Mouse (Mus musculus): ENCODE data around the gene Cacna1c.

Cacna1c gene

DNA sequence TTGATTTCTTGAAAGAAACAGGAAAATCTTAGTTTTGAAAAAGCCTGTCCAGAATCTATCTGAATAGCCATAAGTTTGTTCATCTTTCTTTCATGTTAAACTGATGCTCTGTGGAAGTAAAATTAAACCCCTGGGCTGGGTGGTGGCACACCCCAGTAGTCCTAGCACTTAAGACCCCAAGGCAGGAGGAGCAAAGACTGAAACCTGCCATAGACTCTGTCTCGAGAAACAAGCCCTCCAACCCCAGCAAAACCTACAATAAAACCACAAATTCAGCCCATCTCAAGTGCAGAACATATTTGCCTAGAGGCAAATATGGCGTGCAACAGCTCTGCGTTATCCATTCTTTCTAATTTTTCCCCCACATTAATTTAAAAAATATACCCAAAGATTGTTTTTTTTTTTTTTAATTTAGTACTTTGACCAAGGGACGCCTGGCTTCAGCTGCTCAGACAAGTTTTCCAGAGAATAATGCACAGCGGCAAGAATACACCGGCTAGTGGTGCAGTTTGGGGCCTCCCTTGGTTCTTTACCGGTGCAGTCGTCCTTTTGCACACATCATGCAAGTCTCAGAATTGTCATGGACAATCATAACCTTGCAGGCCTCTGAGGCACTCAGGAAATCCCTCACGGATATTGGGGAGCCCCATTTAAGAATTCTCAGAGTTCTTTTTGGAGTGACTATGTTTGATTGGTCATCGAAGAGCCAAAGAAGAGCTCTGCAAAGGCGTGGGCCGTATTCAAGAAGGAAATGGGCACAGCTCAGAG is 21.7 kb downstream of the Cacna1c start:
- in situ Hi-C loops (cut with MboI; ENCODE audit: low sequenced_read_pairs): no loop called here

DNA sequence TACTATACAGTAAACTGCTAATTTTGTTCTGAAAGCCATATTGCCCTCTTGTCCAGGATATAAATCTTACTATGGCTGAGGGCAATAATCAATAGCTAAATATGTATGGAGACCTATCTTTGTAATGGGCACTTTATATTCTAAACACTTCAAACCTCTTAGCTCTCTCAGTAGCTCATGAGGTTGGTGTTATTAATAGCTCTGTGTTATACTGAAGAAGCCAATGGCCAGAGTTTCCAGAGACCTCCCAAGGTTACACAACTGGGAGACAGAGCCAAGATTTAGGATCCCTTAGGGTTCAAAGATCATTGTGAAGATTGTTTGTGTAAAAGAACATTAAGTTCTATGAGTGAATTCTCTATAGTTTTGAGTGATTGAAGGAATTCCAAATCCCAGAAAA is 30.5 kb downstream of the Cacna1c start:
- in situ Hi-C loops (cut with MboI; ENCODE audit: low sequenced_read_pairs): no loop called here

DNA sequence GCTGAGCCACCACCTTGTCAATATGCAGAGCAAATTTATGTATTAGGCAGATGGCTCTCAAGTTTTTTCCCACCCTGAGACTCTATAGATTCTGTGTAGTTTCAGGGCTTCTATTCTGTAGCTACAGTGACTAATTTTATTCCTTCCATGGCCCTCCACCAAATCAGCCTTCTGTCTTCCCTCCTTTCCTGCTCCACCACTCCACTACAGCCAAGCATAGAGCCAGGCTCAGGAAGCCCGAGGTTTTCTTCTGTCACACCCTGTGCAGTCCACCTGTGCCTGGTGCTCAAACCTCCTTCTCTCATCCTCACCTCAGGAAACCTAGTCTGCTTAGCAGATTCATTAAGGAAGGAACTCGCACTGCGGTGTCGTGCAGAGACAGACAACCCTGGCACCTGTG is 51.1 kb downstream of the Cacna1c start:
- in situ Hi-C loops (cut with MboI; ENCODE audit: low sequenced_read_pairs): no loop called here

DNA sequence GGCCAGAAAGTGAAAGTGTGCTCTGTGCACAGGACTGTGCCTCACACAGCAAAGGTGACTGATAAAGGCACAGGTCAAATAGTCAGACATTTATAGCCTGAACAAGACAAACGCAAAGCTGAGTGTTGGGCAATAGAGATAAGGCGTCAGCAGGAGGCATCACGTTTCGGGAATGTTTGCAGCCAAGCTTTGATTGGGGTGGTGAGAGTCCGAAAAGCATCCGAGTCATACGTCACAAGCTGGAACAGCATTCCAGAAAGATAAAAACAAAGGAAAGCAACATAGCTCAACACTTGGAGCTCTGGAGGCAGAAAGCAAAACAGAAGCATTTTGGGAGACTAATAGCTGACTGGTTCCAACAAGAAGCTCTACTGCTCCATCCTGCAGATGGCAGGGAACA is 56.7 kb downstream of the Cacna1c start:
- in situ Hi-C loops (cut with MboI; ENCODE audit: low sequenced_read_pairs): no loop called here

DNA sequence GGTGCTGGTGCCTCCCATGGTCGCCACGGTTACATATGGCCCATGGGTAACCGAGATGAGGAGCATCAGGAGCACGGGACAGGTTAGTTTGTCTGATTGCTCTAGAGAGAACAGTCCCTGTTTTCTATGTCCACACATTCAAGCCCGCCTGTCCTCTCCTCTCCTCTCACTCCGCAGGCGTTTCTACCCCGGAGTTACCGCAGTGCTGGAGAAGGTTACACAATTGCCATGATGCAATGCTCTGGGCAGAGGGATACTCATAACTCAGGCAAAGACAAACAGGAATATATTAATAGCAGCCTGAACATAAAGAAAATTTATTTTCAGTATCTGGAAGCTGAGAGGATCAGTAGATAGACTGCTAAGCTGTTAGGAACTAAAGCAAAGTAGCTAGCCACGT is 58.5 kb downstream of the Cacna1c start:
- in situ Hi-C loops (cut with MboI; ENCODE audit: low sequenced_read_pairs): no loop called here

DNA sequence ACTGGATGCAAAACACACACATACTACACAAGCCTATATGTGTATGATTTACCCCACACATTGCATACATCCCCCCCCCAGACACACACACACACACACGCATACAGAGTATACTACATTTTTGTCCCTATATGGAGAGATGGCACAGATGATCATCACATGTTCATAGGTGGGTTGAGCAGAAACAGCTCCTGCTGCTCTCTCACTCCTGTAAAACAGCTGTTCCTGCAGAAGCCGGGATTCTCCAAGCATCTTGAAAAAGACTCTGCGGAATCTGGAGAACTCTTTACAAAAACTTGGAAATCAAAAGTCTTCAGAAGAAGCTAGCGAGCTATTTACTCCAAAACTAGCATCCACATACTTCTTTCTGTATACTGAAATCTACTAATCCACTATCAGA is 63.4 kb downstream of the Cacna1c start:
- in situ Hi-C loops (cut with MboI; ENCODE audit: low sequenced_read_pairs): no loop called here

DNA sequence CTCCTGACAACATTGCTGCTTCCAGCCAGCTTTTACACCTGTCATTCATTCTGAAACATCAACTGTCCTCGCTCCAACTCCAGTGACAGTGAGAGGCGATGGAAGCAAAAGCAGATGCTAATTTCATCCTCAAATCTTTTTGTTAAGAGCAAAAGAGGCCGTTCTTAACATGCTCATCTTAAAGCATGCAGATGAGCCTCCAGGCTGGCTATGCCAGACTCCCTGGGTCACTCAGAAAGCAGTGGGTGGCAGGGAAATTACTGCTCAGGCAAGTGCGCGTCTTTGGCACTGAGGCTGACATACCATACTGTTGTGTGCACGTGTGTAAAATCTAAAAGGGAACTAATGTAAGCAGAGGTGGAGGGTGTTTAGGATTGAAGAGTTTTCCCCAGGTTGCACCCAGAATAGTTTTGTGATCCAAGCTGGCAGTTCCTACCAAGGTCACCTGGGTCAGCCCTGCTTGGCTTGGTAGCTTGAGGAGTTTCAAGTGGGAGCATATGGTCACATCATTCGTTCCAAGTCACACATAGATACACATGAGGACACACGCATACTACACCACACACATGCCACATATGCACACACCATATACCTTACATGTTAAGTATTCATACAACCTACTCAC is 64.0 kb downstream of the Cacna1c start:
- in situ Hi-C loops (cut with MboI; ENCODE audit: low sequenced_read_pairs): no loop called here

DNA sequence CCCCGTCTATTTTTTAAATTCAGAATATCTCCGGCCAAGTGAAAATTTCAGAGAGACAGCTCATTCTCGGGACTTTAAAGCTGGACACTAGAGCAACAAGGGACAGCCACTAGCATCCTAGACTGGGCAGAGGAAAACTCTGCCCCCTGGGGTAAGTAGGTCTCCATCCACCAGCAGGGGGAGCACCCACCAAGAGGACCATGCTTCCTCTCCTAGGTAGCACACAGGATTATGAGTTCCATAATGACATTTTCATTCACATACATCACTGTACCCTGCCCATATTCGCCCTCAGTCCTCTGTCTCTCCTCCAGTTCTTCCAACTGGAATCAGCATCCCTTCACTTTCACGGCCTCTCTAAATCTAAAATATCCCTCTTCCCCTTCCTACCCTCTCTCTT is 66.6 kb downstream of the Cacna1c start:
- in situ Hi-C loops (cut with MboI; ENCODE audit: low sequenced_read_pairs): no loop called here

DNA sequence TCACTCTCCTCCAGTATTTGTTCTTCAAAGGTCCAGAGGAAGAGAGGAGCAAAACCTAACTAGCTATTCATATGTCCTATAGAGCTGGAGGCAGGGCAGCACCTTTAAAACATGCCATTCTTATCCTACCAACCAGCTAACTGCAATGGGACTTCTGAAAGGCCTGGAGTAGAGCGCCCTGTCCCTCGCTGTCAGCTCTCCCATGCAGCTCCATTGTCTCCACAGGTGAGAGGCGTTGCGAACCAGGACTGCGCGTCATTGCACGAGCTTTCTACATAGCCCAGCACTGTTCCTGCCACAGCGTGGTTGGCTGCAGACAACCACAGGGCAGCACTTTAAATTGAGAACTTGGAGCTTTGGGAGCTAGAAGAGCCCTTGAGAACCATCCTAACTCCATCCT is 67.7 kb downstream of the Cacna1c start:
- in situ Hi-C loops (cut with MboI; ENCODE audit: low sequenced_read_pairs): no loop called here

DNA sequence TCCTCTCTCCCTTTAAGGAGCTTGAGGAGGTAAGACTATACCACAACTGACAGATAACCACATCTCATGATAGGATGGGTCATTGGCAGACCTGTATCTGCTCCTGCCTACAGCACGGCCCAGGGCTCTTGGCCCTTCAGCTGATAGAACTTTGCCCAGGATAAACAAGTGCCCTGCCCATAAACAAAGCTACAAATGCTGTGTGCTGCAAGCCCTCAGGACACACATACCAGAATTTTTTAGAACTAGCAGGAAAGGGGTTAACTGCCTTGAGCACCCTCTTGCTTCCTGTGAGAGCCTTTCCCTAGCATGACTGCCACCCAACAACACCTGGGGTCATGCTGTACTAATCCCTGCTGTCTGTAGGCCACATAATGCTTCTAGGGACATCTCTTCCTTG is 68.1 kb downstream of the Cacna1c start:
- in situ Hi-C loops (cut with MboI; ENCODE audit: low sequenced_read_pairs): no loop called here

DNA sequence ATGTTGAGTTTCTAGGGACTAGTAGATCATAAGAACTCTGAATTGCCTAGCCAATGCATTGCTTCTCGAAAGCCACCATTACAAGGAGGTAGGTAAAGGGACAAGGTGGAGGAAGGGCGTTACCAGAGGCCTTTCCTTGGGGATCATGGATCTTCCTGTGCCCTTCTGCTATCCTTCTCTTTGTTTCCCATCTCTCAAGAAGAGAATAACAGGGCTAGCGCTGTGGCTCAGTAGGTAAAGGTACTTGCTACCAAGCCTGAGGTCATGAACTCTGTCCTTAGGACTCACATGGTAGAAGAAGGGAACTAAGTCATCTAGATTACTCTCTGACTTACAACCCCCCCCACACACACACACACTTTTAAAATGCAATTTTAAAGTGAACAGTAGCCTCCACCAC is 69.2 kb downstream of the Cacna1c start:
- in situ Hi-C loops (cut with MboI; ENCODE audit: low sequenced_read_pairs): no loop called here

DNA sequence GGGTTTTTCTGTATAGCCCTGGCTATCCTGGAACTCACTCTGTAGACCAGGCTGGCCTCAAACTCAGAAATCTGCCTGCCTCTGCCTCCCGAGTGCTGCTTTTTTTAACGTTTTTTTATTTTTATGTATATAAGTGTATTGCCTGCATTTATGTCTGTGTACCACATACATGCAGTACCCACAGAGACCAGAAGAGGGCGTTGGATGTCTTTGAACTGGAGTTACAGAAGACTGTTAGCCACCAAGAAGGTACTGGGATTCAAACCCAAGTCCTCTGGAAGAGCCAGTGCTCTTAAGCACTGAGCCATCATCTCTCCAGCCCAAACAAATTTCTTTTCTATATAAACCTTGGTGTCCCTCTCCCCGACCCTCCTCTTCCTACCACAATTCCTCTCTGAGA is 77.8 kb downstream of the Cacna1c start:
- in situ Hi-C loops (cut with MboI; ENCODE audit: low sequenced_read_pairs): no loop called here

DNA sequence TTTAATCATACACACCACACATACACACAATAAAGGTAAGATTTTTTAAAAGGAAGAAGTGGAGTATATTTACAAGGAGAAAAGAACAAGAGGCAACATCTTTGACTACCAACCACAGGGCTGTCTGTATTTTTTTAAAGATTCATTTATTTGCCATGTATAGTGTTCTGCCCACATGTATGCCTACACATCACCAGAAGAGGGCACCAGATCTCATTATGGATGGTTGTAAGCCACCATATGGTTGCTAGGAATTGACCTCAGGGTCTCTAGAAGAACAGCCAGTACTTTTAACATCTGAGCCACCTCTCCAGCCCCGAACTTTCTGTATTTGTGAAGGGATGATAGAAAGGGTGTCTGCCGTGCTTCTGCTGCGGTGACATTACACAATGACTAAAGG is 79.9 kb downstream of the Cacna1c start:
- in situ Hi-C loops (cut with MboI; ENCODE audit: low sequenced_read_pairs): no loop called here

DNA sequence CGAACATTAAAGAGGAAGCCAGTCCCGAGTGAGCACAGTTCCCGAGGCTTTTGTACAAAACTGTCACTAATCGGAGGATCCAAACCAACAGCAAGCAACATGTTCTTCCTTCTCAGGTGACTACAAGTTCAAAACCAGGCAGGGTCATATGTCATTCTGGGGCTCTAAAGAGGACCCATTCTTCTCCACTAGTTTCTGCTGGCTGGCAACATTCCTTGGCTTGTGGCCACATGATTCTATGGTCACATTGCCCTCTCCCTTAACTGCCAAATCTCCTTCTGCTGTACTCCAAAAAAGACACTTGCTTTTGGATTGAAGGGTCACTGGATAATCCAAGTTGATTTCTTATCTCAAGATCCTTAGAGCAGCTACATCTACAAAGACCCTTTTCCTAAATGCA is 82.9 kb downstream of the Cacna1c start:
- in situ Hi-C loops (cut with MboI; ENCODE audit: low sequenced_read_pairs): no loop called here

DNA sequence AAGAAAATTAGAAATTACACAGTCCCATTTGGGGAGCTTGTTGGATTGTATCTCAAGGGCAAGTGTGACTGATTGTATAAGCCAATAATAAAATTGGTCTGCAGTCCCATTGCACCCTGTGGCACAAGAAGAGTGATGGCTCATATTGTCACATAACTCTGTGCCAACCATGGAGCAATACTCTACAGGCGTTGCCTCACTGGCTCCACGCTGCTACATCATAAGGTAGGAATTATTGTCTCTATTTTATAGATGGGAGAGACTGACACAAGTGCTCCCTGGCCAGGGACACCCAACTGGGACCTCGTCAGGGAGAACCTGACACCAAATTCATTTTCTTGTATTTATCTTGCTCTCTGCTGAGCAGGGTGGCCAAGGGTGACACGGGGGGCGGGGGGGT is 85.8 kb downstream of the Cacna1c start:
- in situ Hi-C loops (cut with MboI; ENCODE audit: low sequenced_read_pairs): no loop called here

DNA sequence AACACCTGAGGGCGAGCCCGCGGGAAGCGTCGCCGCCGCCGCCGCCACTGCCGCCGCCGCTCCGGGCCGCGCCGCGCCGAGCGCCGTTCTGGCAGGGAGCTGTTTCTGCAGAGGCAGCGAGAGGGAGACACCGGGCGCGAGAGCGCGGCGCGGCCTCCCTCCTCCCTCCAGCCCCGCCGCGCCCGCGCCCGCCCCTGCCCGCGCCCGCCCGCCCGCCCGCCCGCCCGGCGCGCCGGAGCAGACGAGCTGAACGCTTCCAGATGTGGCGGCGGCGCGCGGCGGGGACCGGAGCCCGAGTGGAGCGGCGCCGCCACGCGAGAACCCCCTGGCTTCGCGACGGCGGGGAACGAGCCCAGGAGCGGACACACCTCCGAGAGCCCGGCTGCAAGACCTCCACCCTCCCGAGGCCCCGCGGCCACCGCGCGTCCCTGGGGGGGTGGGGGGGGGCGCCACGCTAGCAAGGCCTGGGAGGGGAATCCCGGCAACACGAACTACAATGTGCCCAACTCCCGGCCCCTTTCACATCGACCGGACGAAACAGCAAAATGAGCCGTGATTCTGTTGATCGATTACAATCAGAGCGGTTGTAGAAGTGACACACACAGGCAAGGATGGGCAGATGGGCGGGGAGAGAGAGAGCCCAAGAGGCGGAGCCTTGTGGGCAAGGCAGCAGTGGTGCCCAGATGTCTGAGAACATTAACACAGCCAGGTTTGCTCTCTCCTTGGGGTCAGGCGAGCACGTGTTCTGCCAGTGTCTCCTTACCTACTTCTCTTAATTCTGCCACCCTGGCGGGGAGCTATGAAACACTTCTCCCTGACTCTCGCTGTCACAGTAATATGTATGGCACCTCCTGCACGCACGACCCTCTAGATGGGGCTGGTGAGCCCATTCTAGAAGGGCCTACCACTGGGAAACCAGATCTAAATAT is 87.5 kb downstream of the Cacna1c start:
- in situ Hi-C loops (cut with MboI; ENCODE audit: low sequenced_read_pairs): no loop called here

DNA sequence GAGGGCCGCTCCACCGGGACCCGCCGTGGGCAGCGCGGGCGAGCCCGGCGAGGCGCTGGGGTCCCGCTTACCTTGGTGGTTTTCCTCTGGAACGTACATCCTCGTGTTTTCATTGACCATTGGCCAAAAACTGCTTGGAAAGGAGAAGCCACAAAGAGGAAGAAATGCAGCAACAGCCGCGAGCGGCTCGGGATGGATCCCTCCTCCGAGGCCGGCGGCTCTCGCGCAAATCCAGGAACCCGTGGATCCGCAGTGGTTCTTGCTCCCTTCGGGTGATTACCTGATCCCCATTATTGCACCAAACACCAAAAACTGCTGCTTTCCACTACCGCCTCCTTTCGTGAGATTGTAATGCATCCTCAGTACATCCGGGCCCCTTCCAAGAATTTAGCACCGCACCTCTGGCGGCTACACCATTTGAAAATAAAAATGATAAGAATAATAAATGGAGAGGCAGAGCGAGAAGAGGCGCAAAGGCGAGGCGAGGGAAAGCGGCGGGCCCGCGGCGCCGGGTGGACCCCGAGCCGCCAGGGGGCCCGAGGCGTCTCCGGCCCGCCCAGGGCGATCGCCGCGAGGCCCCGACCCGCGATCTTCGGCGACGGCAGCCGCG is 88.3 kb downstream of the Cacna1c start:
- in situ Hi-C loops (cut with MboI; ENCODE audit: low sequenced_read_pairs): no loop called here

DNA sequence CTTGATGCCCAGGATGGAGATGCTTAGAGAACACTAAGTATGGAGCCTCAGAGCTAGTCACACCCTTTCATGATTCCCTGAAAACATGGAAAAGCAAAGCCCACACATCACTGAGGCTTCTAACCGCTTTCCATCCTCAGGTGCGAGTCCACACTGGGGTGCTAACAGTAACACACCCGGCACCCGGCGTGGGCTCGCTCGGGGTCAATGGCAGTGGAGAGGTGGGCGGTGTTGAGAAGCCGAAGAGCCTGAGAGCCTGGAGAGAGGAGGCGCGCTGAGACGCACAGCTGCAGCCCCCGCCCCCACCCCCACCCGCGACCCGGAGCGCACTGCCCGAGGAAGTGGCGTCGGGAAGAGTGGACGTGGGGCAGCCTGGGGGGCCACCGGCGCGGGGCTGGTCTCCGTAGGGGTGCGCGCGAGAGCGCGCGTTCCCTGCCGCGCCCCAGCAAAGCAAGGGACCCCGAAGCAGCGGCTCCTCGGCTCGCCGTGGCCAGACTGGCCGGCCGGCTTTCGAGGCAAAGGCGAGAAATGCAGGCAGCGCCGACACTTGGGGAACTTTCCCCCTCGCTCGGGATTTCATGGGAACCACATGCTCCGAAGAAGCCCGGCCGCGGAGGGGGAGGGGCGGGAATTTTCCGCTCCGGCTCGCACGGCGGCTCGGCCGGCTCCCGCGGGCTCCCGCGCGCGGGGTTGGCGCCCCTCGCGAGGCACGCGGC is 88.9 kb downstream of the Cacna1c start:
- in situ Hi-C loops (cut with MboI; ENCODE audit: low sequenced_read_pairs): no loop called here

DNA sequence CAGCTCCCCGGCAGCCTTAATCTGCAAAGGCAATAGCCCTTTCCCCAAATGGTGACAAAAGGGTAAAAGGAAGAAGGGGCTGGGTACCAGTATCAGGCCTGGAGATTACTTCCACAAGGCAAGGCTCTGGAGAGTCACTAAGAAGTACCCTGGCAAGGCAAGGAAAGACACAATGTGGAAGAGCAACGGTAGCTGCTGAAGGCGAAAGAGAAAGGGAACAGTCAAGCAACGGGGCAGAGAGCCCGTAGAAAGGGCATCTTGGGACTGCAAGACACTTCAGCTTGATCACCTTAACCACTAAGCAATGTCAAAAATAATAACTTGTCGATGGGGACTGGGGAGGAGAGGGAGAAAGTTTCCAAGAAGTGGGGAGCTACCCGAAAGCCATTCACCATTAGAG is 89.5 kb downstream of the Cacna1c start:
- in situ Hi-C loops (cut with MboI; ENCODE audit: low sequenced_read_pairs): no loop called here

DNA sequence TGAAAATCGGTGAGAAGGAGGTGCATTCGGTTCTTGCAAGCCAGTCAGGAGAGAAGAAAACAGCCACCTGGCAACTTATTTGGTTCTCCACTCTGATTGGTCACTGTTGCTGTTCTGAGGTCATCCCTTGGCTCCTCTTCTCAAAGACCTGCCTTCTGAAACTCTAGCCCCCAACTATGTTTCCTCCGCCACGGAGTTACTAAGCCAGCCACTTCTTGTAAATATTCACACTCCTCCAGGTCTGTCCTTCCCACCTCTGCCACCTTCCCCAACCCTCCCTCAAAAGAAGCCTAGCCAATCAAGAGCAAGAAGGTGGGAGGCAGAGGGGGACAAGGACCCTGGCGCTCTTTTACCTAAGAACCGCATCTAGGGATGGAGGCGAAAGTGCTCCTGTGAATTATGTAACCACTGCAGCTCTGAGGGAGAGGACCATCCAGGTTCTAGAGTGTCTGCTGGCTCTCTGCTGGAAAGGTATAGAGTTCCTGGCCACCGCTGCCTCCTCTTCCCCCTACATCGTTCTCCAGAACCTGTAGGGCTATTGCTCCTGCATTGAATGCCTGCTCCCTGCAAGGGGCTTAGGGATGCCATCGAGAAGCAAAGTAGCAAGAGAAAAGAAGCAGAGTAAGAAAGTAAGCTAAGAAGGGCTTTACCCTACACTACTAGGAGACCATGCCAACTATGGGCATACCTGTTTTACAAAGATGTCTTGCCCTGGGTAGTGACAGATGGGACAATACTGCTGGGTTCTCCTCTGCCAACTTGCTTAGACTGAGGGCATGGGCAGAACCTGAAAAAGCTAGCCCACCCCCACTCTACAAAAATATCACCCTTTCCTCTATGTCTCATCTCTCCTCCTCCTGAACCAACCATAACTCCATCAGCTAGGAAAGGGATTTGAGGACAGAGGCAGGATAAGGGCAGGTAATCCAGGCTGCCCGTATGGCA is 90.3 kb downstream of the Cacna1c start:
- in situ Hi-C loops (cut with MboI; ENCODE audit: low sequenced_read_pairs): no loop called here
